Mouse (Mus musculus): Measurements from ENCODE around the gene Gpr107. TPM values are rescaled to one million over a fixed set of nuclear protein-coding genes. Genes with fewer than 3 reads are reported as not detected.

Gene Gpr107
- polyA plus RNA-seq, 2 experiments, result 5.4 to 8.6 TPM

DNA sequence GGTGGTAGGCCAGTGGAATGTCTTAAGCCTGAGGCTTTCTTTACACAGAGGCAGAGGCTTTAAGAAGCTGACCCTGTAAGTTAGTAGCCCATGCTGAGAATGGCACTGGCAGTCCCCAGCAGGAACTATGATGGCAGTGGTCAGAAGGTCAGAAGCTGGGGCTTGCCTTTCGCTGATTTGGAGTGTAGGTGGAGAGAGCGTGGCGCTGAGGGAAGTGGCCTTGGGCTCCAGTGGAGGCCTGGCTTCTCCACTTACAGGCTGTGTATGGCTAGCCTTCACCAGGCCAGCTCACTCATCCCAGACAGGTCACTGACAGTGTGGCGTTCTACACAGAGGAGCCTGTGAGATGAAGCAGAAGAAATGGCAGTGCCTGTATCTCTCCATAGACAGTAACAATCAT lies 50.8 kb downstream of the Gpr107 start:
- Histone ChIP-seq H3K4me3 (ENCODE audit: insufficient read depth in 1 of 2, low read depth in 2 of 2, low read length in 2 of 2) (no peak overlapping the region), H3K9me3 (ENCODE audit: control insufficient read depth, low read length) (no peaks in the 10 kb centered on the region), H3K36me3 (replicated peaks; ENCODE audit: control insufficient read depth, insufficient read depth, low read depth) (no peaks in the 10 kb centered on the region), H3K9ac (replicated peaks) (no peak overlapping the region), H3K4me1 (replicated peaks; ENCODE audit: control insufficient read depth in 2 of 2, insufficient read depth in 2 of 2, low read length in 1 of 2) (peaks cover 0 to 13% of the 10 kb centered on the region in 2 experiments; a peak in 1 of 4 replicates), H3K27ac (no peak overlapping the region), H3K27me3 (ENCODE audit: control insufficient read depth, insufficient read depth, low read length) (no peaks in the 10 kb centered on the region), H3K4me2 (ENCODE audit: low read depth) (no peak overlapping the region)
- DNase-seq (ENCODE audit: low read depth in 3 of 3, low spot score in 3 of 3) (no peak), ATAC-seq (ENCODE audit: insufficient read depth) (no peak)
- WGBS (ENCODE audit: insufficient replicate concordance), result 78% methylated on average over 4 of the region's 4 CpGs
- no peak for TF ChIP-seq EP300 (IDR thresholded peaks at IDR 0.05; ENCODE audit: low read depth)
- no peak for TF ChIP-seq CTCF (IDR thresholded peaks at IDR 0.05; ENCODE audit: low read depth)

DNA sequence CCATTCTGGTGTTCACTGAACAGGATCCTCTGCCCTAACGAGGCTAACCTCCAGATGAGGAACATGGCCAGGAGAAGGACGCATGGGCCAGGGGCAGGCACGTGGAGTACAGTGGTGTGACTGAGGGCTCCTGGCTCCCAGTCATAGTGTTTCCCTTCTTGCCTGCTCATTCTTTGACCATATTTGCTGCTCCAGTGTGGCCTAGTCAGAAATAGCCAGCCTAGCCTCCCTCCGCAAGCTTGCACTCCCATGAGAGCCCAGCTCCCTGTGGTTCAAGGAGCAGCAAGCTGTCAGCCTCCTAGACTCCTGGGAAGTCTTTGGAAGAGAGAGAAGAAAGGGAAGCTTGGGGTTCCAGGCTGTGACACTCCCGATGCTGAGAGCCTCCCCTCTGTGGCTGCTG lies 52.6 kb downstream of the Gpr107 start:
- Histone ChIP-seq H3K9me3 (ENCODE audit: control insufficient read depth, low read length) (no peaks in the 10 kb centered on the region), H3K36me3 (replicated peaks; ENCODE audit: control insufficient read depth, insufficient read depth, low read depth) (no peaks in the 10 kb centered on the region; the same call in 1 of the 2 replicates), H3K9ac (replicated peaks) (no peak overlapping the region), H3K27me3 (ENCODE audit: control insufficient read depth, insufficient read depth, low read length) (no peaks in the 10 kb centered on the region), H3K4me2 (ENCODE audit: low read depth) (no peak overlapping the region), H3K4me3 (ENCODE audit: insufficient read depth in 1 of 2, low read depth in 2 of 2, low read length in 2 of 2) (no peak overlapping the region), H3K27ac (no peak overlapping the region), H3K4me1 (replicated peaks; ENCODE audit: control insufficient read depth in 2 of 2, insufficient read depth in 2 of 2, low read length in 1 of 2) (peaks cover 0 to 13% of the 10 kb centered on the region in 2 experiments; a peak in 1 of 4 replicates)
- TF ChIP-seq EP300 (IDR thresholded peaks at IDR 0.05; ENCODE audit: low read depth) (no peak), CTCF (IDR thresholded peaks at IDR 0.05; ENCODE audit: low read depth) (no peak)
- ATAC-seq (ENCODE audit: insufficient read depth) (no peak), DNase-seq (ENCODE audit: low read depth in 3 of 3, low spot score in 3 of 3) (no peak)
- WGBS (ENCODE audit: insufficient replicate concordance), result 73% methylated on average over 5 of the region's 5 CpGs

DNA sequence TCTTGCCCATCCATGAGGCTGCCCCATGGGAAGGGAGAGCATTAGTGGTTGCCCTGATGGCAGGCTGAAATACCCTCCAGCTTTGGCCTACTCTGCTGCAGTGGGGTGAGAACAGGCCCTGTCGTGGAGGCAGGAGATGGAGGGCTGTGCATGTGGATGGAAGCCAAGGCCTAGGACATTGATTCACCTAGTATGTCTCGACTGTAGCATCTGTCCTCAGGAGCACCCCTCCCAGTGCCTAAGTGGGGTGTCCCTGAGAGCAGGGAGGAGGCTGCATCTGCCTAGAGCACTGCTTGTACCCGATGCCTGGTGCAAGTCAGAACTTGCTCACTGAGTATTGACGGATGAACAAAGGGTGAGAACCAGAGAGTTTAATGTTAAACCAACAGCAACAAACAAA lies 54.1 kb downstream of the Gpr107 start:
- Histone ChIP-seq H3K4me2 (ENCODE audit: low read depth) (no peak overlapping the region), H3K4me1 (replicated peaks; ENCODE audit: control insufficient read depth in 2 of 2, insufficient read depth in 2 of 2, low read length in 1 of 2) (peaks cover 0 to 10% of the 10 kb centered on the region in 2 experiments; a peak in 1 of 4 replicates), H3K9ac (replicated peaks) (no peak overlapping the region), H3K27me3 (ENCODE audit: control insufficient read depth, insufficient read depth, low read length) (no peaks in the 10 kb centered on the region), H3K9me3 (ENCODE audit: control insufficient read depth, low read length) (no peaks in the 10 kb centered on the region), H3K27ac (no peak overlapping the region), H3K4me3 (ENCODE audit: insufficient read depth in 1 of 2, low read depth in 2 of 2, low read length in 2 of 2) (no peak overlapping the region), H3K36me3 (replicated peaks; ENCODE audit: control insufficient read depth, insufficient read depth, low read depth) (no peaks in the 10 kb centered on the region; the same call in 1 of the 2 replicates)
- TF ChIP-seq CTCF (IDR thresholded peaks at IDR 0.05; ENCODE audit: low read depth) (no peak), EP300 (IDR thresholded peaks at IDR 0.05; ENCODE audit: low read depth) (no peak)
- 68% methylated on average over 4 of the region's 4 CpGs for WGBS (ENCODE audit: insufficient replicate concordance)
- no peak for DNase-seq (ENCODE audit: low read depth in 3 of 3, low spot score in 3 of 3)
- no peak for ATAC-seq (ENCODE audit: insufficient read depth)

DNA sequence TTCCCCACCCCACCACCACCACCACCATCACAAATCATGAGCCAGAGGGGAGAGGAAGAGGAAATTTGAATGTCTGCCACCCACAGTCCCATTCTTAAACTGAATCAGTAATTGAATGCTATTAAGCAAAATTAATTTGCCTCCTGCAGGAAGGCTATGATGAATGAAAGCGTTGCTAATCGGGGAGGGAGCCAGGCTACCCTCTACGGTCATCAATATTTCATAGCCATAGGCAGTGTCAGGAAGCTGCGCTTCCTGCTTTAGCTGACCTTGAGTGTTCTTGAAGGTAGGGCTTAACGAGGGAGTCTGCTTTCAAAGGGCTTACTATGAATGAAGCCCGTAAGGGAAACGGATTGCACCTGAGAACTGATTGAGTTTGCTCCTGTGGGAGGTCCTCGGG lies 54.8 kb downstream of the Gpr107 start:
- Histone ChIP-seq H3K9me3 (ENCODE audit: control insufficient read depth, low read length) (no peaks in the 10 kb centered on the region), H3K27ac (no peak overlapping the region), H3K4me3 (ENCODE audit: insufficient read depth in 1 of 2, low read depth in 2 of 2, low read length in 2 of 2) (no peak overlapping the region), H3K36me3 (replicated peaks; ENCODE audit: control insufficient read depth, insufficient read depth, low read depth) (no peaks in the 10 kb centered on the region; the same call in 1 of the 2 replicates), H3K27me3 (ENCODE audit: control insufficient read depth, insufficient read depth, low read length) (no peaks in the 10 kb centered on the region), H3K4me2 (ENCODE audit: low read depth) (no peak overlapping the region), H3K9ac (replicated peaks) (no peak overlapping the region), H3K4me1 (replicated peaks; ENCODE audit: control insufficient read depth in 2 of 2, insufficient read depth in 2 of 2, low read length in 1 of 2) (peaks cover 0 to 8% of the 10 kb centered on the region in 2 experiments; a peak in 1 of 4 replicates)
- ATAC-seq (ENCODE audit: insufficient read depth) (no peak), DNase-seq (ENCODE audit: low read depth in 3 of 3, low spot score in 3 of 3) (no peak)
- no peak for TF ChIP-seq CTCF (IDR thresholded peaks at IDR 0.05; ENCODE audit: low read depth)
- TF ChIP-seq EP300 (IDR thresholded peaks at IDR 0.05; ENCODE audit: low read depth), result no peak
- WGBS (ENCODE audit: insufficient replicate concordance), result 71% methylated on average over 8 of the region's 8 CpGs

DNA sequence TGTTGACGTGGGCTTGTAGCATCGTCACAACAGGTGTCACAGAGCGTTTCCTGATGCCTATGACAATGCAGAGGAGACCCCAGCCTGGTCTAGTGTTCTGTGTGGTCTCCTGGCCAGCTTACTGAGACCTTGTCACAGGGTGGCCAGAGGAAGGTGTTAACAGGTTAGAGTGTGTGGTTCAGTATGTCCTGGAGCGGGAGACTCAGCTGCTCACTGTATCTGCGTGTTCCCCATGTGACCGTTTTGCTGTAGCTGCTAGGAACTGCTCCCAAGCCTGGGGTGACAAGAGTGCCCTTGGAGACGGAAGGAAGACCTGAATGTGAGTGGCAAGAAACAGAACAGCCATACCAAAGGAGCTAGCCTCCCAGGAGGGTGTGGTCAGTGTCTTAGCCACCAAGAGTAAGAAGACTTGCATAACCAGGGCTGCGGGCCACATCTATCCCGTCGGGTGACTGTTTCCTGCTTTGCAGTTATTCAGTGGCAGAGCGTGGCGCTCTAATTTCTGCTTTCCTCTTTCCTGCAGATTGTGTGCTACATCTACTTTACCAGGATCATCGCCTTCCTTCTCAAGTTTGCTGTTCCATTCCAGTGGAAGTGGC lies 56.5 kb downstream of the Gpr107 start:
- H3K4me1 ChIP-seq (replicated peaks; ENCODE audit: control insufficient read depth in 2 of 2, insufficient read depth in 2 of 2, low read length in 1 of 2), result no peaks in the 10 kb centered on the region
- H3K27me3 ChIP-seq (ENCODE audit: control insufficient read depth, insufficient read depth, low read length), result no peaks in the 10 kb centered on the region
- no peak for DNase-seq (ENCODE audit: low read depth in 3 of 3, low spot score in 3 of 3)
- no peak for ATAC-seq (ENCODE audit: insufficient read depth)
- H3K9ac ChIP-seq (replicated peaks), result no peak overlapping the region
- no peaks in the 10 kb centered on the region; the same call in 1 of the 2 replicates for H3K36me3 ChIP-seq (replicated peaks; ENCODE audit: control insufficient read depth, insufficient read depth, low read depth)
- no peaks in the 10 kb centered on the region for H3K9me3 ChIP-seq (ENCODE audit: control insufficient read depth, low read length)
- no peak overlapping the region for H3K4me3 ChIP-seq (ENCODE audit: insufficient read depth in 1 of 2, low read depth in 2 of 2, low read length in 2 of 2)
- no peak overlapping the region for H3K27ac ChIP-seq
- 75% methylated on average over 13 of the region's 13 CpGs for WGBS (ENCODE audit: insufficient replicate concordance)
- TF ChIP-seq CTCF (IDR thresholded peaks at IDR 0.05; ENCODE audit: low read depth) (no peak), EP300 (IDR thresholded peaks at IDR 0.05; ENCODE audit: low read depth) (no peak)
- no peak overlapping the region for H3K4me2 ChIP-seq (ENCODE audit: low read depth)

Measured in liver, embryonic 14.5 days (tissue).